Mouse (Mus musculus): ENCODE measurements around the gene Lrrfip1. TPM values are rescaled to one million over a fixed set of nuclear protein-coding genes. Genes with fewer than 3 reads are reported as not detected.

The Lrrfip1 gene
- total RNA-seq, 1 experiment from 2014 or later: 262 TPM

DNA sequence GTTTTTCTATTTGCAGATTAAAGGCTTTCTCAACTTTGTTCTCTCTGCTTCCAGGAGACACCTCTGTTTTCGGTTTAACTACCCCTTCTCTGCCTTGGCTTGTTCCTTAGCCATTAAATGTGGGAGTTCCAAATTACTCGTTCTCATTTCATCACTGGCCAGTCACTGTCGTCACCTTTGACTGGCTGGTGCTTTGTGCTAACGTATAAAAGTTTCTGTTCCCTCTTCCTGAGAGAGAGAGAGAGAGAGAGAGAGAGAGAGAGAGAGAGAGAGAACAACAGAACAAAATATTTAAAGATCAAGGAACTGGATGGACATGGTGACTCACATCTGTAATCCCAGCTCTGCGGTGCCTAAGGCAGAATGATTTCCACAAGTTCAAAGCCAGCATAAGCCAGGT lies 47.7 kb downstream of the Lrrfip1 start:
- no peak for ATAC-seq (ENCODE audit: extremely low read depth, insufficient number of reproducible peaks, low FRiP score, poor library complexity, severe bottlenecking)

GRCm38 (mm10) chr1:91049296-91049695 lies 50.8 kb downstream of the Lrrfip1 start:
- no peak for ATAC-seq (ENCODE audit: extremely low read depth, insufficient number of reproducible peaks, low FRiP score, poor library complexity, severe bottlenecking)

DNA sequence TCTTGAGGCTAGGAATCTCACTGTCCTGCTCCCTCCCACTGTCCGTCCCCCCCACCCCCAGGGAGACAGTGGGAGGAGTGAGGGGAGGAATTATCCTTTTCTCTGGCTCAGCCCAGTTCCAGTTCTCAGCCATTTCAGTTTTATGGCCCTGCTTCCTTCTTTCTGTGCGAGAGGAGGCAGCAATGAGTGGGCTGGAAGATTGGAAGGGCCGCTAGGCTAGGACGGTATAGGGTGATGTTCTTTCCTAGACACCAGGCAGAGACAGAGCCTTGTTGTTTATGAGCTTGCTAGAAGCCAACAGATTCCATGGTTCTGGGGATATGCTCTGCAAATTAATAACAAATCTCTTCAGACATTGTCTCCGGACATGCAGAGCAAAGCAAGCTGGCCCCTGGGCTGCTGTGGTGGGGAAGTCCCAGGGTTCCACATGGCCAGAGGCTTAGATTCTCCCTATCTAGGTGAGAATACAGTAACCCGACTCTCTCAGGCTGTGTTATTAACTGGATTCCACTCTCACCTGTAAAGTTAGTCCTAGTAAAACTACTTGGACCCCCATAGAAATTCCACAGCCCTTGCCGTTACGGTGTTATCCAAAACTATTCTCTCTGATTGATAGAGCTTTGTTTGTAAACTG lies 53.0 kb downstream of the Lrrfip1 start:
- no peak for ATAC-seq (ENCODE audit: extremely low read depth, insufficient number of reproducible peaks, low FRiP score, poor library complexity, severe bottlenecking)

- ATAC-seq (ENCODE audit: extremely low read depth, insufficient number of reproducible peaks, low FRiP score, poor library complexity, severe bottlenecking): peak; percentile 70
Measured at GRCm38 (mm10) chr1:91052747-91053181, 54.2 kb downstream of the Lrrfip1 start.

- peak; percentile 14 for ATAC-seq (ENCODE audit: extremely low read depth, insufficient number of reproducible peaks, low FRiP score, poor library complexity, severe bottlenecking)
Measured at GRCm38 (mm10) chr1:91053218-91054073, 54.9 kb downstream of the Lrrfip1 start.

- no peak for ATAC-seq (ENCODE audit: extremely low read depth, insufficient number of reproducible peaks, low FRiP score, poor library complexity, severe bottlenecking)
Measured at GRCm38 (mm10) chr1:91054074-91054471, 55.5 kb downstream of the Lrrfip1 start.

- no peak for ATAC-seq (ENCODE audit: extremely low read depth, insufficient number of reproducible peaks, low FRiP score, poor library complexity, severe bottlenecking)
Measured at GRCm38 (mm10) chr1:91054815-91055214, 56.3 kb downstream of the Lrrfip1 start.

- no peak for ATAC-seq (ENCODE audit: extremely low read depth, insufficient number of reproducible peaks, low FRiP score, poor library complexity, severe bottlenecking)
Measured at GRCm38 (mm10) chr1:91055744-91056143, 57.2 kb downstream of the Lrrfip1 start.

GRCm38 (mm10) chr1:91056416-91056815 lies 57.9 kb downstream of the Lrrfip1 start:
- ATAC-seq (ENCODE audit: extremely low read depth, insufficient number of reproducible peaks, low FRiP score, poor library complexity, severe bottlenecking): peak; percentile 54

DNA sequence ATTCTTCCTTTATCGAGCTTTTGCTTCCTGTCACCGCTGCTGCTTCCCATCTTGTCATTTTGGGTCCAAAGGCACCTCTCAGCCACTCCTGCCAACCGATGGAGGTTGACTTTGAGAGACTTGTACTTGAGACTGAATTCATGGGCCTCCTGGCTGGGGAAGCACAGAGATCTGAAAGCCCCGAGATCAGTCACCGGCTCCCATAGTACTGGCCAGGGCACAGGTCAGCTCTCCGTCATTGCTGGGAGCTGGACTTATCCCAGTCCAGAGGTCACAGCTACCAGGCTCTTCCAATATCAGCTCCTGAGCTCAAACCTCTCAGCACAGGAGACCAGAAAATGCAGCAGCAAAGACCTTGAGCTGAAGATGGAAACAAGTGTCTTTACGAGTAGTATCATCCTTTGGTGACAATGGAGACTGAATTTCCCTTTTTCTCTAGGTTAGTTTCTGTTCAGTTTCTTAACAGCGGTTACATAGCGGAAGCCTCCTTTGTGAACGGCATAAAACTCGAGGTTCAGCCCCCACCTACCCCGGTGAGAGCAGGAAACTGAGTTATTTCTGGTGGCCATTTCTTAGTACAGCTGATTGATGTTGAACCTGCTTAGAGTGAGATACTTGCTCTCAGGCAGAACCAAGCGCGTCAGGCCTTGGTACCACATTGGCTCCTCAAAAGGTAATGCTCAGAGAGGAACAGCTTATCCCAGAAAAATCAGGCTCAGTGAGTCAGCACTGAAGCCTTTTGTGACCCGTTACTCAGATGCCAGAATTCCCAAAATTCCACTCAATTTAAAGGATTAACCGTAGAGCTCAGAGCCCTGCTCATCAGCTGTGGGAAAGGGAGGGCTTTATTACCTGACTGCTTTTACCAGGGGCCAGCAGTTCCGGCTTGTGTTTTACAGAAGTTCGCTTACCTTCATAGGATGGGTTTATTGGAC lies 59.0 kb downstream of the Lrrfip1 start:
- ATAC-seq (ENCODE audit: extremely low read depth, insufficient number of reproducible peaks, low FRiP score, poor library complexity, severe bottlenecking): peak; percentile 40

- ATAC-seq (ENCODE audit: extremely low read depth, insufficient number of reproducible peaks, low FRiP score, poor library complexity, severe bottlenecking): no peak
Measured at GRCm38 (mm10) chr1:91058251-91058650, 59.7 kb downstream of the Lrrfip1 start.

- no peak for ATAC-seq (ENCODE audit: extremely low read depth, insufficient number of reproducible peaks, low FRiP score, poor library complexity, severe bottlenecking)
Measured at GRCm38 (mm10) chr1:91059792-91060604, 61.5 kb downstream of the Lrrfip1 start.

- no peak for ATAC-seq (ENCODE audit: extremely low read depth, insufficient number of reproducible peaks, low FRiP score, poor library complexity, severe bottlenecking)
Measured at GRCm38 (mm10) chr1:91061105-91061504, 62.6 kb downstream of the Lrrfip1 start.

GRCm38 (mm10) chr1:91062363-91062762 lies 63.8 kb downstream of the Lrrfip1 start:
- peak; percentile 24; the same call in 1 of the 2 replicates for ATAC-seq (ENCODE audit: extremely low read depth, insufficient number of reproducible peaks, low FRiP score, poor library complexity, severe bottlenecking)

- ATAC-seq (ENCODE audit: extremely low read depth, insufficient number of reproducible peaks, low FRiP score, poor library complexity, severe bottlenecking): no peak
Measured at GRCm38 (mm10) chr1:91064053-91064452, 65.5 kb downstream of the Lrrfip1 start.

GRCm38 (mm10) chr1:91064903-91065525 lies 66.5 kb downstream of the Lrrfip1 start:
- peak; percentile 40 for ATAC-seq (ENCODE audit: extremely low read depth, insufficient number of reproducible peaks, low FRiP score, poor library complexity, severe bottlenecking)

DNA sequence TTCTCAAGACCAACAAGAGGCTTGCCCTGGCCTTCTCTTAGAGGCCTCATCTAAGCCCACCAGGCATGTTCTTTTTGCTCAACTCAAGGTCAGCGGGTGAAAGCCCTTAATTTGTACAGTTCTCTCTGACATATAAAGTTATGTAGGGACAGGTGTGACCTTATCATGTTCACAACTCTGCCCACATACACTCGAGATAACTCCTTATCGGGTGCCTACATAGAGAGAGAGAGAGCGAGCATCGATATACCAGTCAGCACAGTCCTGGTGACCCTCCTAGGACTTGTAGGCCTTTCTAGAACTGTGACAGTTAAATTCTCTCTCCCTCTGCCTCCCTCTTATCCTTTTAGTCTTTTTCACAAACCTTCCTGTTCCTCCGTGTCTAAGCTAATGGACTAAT lies 67.5 kb downstream of the Lrrfip1 start:
- no peak for ATAC-seq (ENCODE audit: extremely low read depth, insufficient number of reproducible peaks, low FRiP score, poor library complexity, severe bottlenecking)

DNA sequence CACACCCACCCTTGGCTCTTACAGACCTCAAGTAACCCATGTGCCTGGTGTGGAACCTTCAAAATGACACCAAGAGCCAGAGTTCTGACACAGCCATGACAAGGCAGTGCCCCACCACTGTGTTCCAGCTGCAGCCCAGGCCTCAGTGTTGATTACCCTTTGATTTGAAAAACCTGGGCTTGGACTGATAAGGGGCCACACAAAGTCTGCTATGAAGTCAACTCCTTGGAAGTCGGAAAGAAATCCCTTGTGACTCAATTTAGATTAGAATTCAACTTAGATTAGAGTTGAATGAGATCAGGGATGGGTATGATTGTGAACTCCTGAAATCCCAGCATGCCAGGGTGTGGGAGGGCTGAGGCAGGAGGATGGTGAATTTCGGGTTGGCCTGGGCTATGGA lies 68.1 kb downstream of the Lrrfip1 start:
- ATAC-seq (ENCODE audit: extremely low read depth, insufficient number of reproducible peaks, low FRiP score, poor library complexity, severe bottlenecking): no peak
